Mouse (Mus musculus) hematopoietic stem cell, adult 5-6 weeks (primary cell): ENCODE results near the gene Lrrc63. TPM values are rescaled to one million over a fixed set of nuclear protein-coding genes. Genes with fewer than 3 reads are reported as not detected.

Experiments used
- ATAC-seq, 2 experiments: fragments of 125-278 bp in 1 of 2; replicated peaks in 1 of 2; 2 replicates each; pipeline ENCODE4 v1.8.0; 2016 to 2017; ENCODE audit warnings: inconsistent platforms in 2 of 2, mild to moderate bottlenecking in 2 of 2, moderate number of reproducible peaks in 2 of 2, low read depth in 1 of 2, moderate TSS enrichment in 1 of 2; ENCODE audit not compliant: low FRiP score in 2 of 2, poor library complexity in 2 of 2, severe bottlenecking in 2 of 2, insufficient read depth in 1 of 2, low TSS enrichment in 1 of 2
- total RNA-seq: library from RNA; stranded (forward); fragments of 172-1452, 232-1000 nt; gene quantifications from 2 replicates; pipeline ENCODE4 v1.2.3, GENCODE M21; 2017

The Lrrc63 gene
- not detected in 2 replicates for total RNA-seq

DNA sequence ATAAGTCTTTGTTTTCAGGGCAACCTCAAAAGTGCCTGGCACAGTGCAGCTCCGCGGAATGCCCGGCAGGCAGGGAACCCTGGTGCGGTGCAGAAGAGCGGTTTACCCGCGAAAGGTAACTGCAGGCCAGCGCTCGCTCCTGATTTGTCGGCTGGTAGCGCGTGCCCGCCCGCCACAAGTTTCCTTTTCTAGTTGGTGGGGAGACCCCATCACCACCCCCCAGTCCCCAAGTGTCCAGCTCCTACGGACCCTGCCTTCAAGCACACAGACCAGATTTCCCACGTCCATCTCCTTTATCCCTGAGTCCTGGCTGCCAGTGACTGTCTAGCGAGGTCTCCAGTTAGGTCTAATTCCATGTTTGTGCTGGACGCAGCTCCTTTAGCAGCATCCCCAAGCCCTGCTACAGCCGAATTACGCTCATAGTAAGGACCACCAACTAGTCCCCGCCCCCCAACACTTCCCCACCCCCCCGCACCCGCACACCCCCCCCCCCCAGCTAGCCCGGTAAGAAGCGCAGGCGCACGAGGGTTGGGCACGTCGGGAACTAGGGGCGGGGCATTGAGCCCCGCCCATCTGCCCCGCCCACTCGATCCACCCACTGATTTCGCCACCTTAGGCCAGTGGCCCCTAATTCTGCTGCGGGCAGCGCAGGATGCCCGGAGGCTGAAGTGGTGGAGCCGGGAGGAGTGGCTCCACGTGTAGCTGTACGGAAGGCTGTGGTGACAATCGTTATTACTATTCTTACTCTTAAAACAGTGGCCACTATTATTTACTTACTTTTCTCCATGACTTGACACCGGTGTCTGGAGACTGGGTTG lies at the start of gene Lrrc63, which contains the start of gene Lcp1:
Lrrc63 (minus strand) TSS at position 381 of the 818 bp plus-strand sequence.
Lcp1 (plus strand) TSS at position 601 of the 818 bp plus-strand sequence.
- ATAC-seq, result peak; percentile 84 to 91

DNA sequence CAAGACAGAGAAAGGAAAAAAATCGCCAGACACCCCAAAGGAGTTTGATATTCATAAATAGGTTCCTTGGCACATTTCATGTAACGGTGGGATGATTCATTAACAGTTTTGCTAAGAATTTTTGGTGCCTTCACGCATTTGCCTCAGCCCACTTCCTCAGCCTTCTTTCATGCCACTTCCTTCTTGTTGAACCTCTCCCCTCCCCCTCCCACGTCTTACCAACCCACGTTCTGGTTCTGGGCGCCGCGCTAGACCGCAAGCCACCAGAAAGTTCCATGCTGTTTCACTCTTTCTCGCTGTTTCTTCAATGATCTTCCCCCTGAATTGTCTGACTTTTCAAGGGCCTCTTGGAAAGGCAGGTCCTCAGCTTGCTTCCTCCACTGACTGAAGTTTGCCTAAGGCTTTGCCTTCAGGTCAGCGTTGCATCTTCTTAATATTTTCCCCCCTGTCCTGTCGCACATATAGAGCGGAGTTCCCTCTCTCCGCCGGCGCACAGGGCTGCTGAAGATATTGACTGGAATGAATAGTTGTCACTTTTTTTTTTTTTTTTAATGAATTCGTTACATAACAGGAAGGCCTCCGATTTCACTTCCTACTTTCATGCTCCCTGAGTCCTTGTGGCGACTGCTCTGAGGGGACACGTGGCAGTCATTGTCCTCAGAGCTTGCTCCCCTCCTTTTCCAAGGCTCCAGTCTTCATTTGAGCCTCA lies 48.7 kb upstream of the Lrrc63 start:
- ATAC-seq, result peak; percentile 34 to 47

DNA sequence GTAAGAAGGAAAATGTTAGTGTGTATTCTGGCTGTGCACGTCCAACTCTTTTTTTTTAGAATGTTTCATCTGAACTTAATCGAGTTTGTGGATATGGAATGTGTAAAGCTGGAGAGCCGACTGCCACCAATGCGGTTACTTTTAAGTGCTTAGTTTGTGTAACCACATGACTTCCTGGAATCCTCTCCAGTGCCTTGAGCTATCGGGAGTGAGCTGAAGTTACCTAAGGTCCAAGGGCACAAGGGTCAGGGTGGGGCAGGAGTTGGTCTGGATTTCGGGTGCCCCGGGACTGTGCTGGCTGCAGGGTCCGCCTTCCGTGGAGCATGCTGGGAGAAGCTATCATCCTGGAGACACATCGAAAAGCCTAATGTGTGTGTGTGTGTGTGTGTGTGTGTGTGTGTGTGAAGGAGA lies 48.1 kb upstream of the Lrrc63 start:
- no peak for ATAC-seq

DNA sequence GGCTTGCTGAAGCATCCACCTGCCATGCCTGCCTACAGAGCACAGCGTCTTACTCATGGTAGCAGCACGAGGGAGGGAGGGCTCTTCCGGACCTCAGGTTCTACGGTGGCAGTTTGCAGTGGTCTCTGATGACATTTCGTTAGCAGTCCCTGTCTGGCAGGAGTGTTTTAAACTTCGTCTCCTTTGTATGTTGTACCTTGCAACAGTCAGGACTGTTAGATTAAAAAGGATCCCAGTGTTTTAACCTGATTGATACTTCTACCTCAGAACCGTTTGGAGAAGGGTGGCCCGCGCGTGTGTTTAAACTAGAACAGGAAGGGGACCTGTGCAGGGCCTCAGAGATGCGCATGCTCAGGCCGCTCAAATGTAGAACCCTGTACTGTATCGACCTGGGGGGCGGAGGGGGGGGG lies 47.7 kb upstream of the Lrrc63 start:
- ATAC-seq, result peak in 1 of 2 experiments; percentile 29; a peak in 1 of 4 replicates

DNA sequence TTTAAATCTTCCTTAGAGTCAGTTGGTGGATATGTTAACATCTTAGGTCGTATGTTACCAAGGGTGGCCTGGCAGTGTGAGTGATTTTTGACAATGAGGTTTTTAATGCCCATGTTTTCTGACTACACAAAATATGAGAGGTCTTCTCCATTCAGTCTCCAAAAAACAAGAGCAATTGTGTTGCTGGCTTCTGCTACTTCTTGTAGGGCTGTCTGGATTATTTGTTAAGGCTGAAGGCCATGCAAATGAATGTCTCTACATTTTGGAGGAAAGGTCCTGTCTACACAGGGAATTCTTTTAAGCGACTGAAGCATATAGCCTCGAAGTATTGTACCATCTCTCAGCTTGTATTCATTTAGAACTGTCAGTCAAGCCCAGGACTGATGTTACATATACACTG lies 46.7 kb upstream of the Lrrc63 start:
- no peak for ATAC-seq

DNA sequence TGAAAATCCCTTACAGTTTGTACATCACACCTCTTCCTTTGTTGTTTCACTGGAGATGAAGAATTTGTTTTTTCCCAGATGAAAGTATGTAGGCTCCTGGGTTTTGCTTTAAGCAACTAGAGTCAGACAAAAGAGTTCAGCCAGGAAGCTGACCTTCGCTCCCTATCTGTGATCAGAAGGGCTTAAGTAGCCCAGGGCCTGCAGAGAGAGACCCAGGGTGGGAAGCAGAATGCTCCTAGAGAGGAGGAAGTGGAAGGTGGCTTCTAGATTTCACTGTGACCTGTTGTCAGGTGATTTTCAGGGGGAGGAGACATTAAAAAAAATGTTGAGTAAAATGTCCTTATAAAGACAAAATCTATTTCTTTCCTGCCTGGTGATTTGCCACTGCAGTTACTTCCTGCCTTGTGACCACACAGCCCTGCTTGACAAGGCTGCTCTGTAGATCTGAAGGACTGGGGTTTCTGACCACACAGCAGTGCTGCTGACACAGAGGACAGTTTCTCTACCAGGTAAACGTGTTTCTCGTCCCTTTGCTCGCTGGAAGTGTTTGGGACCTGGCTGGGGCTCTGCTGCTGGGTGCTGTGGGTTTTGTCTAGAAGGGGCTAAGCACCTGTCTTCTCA lies 45.9 kb upstream of the Lrrc63 start:
- peak; percentile 47 for ATAC-seq

DNA sequence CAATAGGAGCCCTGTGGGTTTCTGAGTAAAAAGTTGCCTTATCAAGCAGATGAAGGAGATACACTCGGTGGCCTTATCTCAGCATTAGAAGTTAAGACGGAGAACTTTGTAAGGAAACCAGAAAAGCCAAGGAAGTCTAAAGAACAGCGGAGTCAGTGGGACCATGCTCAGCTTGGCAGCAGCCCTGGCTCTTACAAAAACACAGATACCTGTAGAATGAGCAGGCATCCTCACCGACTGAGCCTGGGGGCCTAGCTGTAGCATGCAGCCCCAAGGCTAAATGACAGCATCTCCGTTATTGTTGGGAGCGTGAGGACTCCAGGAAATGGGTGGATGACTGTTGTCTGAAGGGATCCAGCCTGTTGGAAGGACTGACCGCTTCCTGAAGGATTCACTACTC lies 45.1 kb upstream of the Lrrc63 start:
- ATAC-seq, result no peak

DNA sequence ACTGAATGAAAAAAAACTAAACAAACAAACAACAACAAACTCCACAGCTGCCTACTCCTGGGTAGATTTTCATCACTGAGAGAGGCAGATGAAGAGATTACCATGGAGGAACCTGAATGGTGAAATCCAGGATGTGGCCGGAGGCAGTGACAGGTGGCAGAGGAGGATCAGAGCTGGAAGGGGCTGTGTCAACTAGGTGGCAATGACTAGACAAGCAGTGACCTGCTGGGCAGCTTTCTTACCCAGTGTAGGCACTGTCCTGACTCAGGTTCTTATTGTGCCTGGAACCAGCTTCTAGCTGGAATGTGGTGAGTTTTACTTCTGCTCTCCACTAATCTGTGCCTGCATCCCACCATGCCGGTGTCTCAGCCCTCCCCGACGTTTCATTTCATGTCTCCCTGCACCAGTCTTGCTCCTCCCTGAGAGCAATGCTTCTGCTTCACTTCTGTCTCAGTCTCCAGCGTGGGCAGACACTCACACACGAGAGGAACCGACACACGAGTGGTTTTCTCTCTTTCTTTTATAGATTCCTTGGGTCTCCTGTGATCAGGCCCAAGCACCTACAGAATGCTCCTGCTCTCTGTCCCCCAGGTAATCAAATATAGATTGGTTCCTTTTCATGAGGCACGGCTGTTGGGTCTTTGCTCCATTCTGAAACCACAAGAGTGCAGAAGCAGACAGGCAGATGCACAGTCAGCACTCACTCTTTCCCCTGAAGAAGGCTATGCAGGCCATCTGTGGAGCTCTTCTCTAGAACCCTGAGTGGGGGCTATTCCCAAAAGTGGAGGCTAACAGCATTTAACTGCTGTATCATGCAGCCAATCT lies 44.3 kb upstream of the Lrrc63 start:
- ATAC-seq, result peak in 1 of 2 experiments; percentile 26; a peak in 1 of 4 replicates

DNA sequence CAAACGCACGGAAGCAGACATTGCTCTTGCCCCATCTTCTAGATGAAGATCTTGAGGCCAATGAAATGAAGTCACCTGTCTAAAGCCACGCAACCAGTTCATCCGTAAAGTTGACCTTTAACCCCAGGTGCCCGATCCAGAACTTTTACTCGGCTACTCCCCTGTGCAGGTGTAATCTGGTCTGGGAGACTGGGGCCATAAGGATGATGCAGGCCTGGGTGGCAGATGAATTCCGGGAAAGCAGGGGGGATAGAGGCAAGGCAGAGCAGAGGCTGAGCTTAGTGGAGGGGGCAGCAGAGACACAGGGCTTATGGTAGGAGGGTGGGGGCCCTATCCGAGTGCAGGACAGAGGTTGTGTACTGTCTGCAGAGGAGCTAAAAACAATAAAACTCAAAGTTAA lies 43.6 kb upstream of the Lrrc63 start:
- no peak for ATAC-seq

DNA sequence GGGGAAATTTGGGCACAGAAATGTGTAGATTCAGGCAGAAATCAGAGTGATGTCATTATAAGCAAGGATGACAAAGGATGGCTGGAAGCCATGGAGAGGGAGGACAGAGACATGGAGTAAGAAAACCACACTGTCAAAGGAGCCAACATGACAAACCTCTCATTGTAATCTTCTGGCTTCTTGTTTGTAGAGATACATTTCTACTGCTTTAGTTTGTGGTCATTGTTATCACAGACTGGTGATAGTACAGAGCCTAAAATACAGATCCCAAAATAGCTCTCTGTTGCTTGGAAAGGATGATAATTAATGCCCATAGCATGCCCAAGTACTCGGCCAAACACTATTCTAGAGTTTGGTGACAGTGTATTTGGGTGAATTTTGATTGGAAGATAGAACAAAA lies 39.9 kb upstream of the Lrrc63 start:
- no peak for ATAC-seq

DNA sequence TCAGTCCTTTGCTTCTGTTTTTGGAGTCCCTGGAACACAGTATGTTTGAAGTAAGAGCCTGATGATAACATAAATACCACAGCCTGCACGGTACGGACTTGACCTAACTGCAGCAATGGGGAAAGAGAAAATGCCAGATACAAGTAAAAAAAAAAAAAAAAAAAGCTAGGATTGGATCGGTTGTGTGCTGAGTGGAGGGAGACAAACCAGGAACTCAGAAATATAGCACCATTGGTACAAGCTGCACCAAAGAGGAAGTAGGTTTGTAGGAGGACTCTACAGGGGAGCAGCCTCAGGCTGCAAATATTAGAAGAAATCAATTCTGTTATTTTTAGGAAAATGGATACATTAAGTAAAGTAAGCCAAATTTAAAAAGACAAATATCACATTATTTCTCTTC lies 37.8 kb upstream of the Lrrc63 start:
- peak; percentile 70 to 74; a peak in 1 of 4 replicates for ATAC-seq

DNA sequence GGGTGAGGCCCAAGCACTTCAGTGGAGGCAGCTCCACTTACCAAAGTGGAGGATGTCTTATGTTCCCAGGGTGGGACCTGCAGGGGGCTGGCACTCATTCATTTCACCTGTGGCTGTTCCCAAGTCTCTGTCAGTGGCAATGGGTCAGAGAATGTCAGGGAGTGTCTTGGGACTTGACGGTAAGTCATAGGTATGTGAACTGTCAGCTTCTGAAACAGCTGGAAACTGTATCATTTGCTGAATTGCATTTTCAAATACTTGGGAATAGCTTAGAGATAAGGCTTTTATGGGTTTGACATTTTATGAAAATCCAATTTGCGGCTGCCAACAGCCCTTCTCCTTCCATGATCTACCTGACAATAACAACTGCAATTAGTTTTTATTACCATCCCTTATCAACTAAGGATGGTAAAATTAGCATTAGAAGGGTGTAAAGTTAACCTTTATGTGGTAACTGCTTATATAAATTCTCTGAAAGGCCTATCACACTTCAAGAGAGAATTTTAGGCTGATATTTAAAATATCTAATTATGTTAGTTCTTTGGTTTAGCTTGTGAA lies 35.0 kb upstream of the Lrrc63 start:
- ATAC-seq, result no peak

DNA sequence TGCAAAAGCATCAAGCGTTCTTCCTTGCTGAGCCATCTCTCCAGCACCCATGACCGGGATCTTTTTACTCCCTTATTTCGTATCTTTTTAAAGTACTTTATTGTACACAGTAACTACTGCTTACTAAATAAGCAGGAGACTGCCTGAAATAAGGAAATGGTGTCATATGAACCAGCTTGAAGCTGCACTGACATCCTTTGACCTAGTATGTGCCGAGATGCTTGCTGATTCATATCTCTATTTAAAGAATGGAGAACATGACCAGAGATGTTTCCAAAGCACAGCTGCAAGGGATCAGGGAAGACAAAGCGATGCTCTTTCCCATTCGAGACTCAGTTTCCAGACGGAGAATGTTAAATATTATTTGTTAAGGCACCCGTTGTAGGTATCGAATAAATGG lies 33.7 kb upstream of the Lrrc63 start:
- no peak for ATAC-seq

DNA sequence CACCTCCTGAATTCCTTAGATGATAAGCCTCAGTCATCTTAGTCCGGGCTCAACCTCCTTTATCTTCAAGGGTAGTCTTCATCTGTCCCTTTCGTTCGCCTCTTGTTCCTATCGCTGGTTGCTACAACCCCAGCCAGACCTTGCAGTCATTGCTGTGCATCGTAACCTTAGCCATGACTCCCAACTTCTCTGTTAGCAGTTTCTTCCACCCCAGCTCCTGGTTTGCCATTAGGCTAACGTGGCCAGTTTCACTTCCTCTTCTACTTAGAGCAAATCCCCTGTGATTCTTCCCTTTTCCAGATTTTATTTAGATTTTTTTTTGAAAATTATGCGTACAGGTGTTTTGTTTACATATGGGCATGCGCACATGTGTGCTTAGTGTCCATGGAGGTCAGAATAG lies 33.2 kb upstream of the Lrrc63 start:
- ATAC-seq, result no peak; a peak in 1 of 4 replicates

DNA sequence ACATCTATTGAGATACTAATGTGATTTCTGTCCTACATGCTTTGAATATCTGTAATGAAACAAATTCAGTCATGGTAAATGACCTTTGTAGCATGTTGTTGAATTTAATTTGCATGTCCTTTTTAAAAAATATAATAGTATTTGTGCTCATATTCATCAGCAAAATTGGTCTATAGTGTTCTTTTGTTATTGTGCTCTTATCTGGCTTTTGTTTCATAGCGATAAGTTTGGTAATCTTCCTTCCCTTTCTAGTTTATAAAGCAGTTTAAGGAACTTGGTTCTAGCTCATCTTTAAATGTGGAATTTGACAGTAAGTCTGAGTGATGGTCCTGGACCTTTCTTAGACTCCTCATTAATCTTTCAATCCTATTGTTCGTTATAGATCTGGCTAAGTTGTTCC lies 28.7 kb upstream of the Lrrc63 start:
- no peak for ATAC-seq

DNA sequence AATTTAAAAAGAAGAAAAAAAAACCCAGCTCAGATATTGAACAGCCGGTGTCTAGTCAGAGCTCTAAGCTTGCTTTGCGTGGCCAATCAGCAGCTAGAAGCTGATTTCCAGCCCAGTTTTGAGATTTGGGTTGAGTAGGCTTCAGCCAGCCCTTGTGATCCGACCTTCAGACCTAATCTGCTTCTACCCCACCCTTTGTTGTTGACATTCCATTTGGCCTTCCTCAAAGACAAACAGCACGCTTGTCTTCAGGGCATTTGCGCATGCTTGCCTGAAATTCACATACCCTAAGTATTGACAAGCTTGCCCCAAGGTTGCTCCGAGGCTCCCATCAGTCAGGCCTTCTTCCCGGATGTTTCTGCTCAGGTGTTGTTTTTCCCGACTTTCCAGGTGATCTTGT lies 23.8 kb upstream of the Lrrc63 start:
- ATAC-seq, result no peak

DNA sequence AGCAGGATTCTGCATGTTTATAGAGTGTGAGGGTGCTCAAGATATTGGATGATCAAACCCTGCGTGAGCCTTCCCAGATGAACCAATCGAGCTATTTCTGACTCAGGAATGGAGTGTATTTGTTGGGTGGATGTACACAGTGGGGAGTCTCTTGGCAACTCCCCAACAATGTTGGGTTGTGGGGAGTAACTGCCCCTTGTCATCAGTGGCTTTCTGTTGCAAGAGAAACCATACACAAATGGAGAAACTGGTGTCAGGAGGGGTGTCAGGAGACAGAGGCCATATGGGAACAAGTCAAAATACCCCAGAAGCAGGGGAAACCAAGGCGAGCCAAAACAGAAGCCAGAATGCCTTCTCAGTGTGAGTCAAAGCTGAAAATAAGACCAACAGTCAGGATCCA lies 20.5 kb upstream of the Lrrc63 start:
- no peak for ATAC-seq
